Mouse (Mus musculus) myocyte (in vitro differentiated cells): ENCODE measurements around the gene Ctxn1. TPM values are rescaled to one million over a fixed set of nuclear protein-coding genes. Genes with fewer than 3 reads are reported as not detected.

Experiments used
- H3K27me3 ChIP-seq: one replicate; pipeline ENCODE4 v1.6.1; 2011; ENCODE audit not compliant: control insufficient read depth, insufficient read depth, insufficient read length
- H3K36me3 ChIP-seq: one replicate; pipeline ENCODE4 v1.6.1; 2011; ENCODE audit not compliant: control insufficient read depth, insufficient read depth
- H3K4me2 ChIP-seq: one replicate; pipeline ENCODE4 v1.6.1; 2011; ENCODE audit warnings: low read depth, control low read depth
- H3K4me3 ChIP-seq: one replicate; pipeline ENCODE4 v1.5.1; 2011; ENCODE audit warnings: mild to moderate bottlenecking, control low read depth, moderate library complexity
- H3K79me2 ChIP-seq: one replicate; pipeline ENCODE4 v1.6.1; 2011; ENCODE audit not compliant: control insufficient read depth, insufficient read depth
- H3ac ChIP-seq: one replicate; pipeline ENCODE4 v1.6.1; 2011; ENCODE audit not compliant: control insufficient read depth, insufficient read length
- CEBPB ChIP-seq: IDR thresholded peaks from 2 replicates; pipeline ENCODE4 v1.6.1; 2011; ENCODE audit warnings: mild to moderate bottlenecking, moderate library complexity; ENCODE audit not compliant: poor library complexity, insufficient read depth, severe bottlenecking
- E2F4 ChIP-seq: IDR thresholded peaks from one replicate; pipeline ENCODE4 v1.6.1; 2011; ENCODE audit warnings: mild to moderate bottlenecking, control low read depth, moderate library complexity; ENCODE audit not compliant: insufficient read depth
- MAX ChIP-seq: IDR thresholded peaks from one replicate; pipeline ENCODE4 v1.6.1; 2011; ENCODE audit warnings: low read depth, mild to moderate bottlenecking, control low read depth
- MYOD1 ChIP-seq, 3 experiments: IDR thresholded peaks; one replicate each; pipeline ENCODE4 v1.6.1; 2011; ENCODE audit warnings: control low read depth in 2 of 3, low read depth in 2 of 3, mild to moderate bottlenecking in 2 of 3, moderate library complexity in 1 of 3; ENCODE audit not compliant: insufficient read length in 2 of 3, control insufficient read depth in 1 of 3
- MYOG ChIP-seq, 3 experiments: IDR thresholded peaks; one replicate each; pipeline ENCODE4 v1.6.1; 2011; ENCODE audit warnings: control low read depth in 2 of 3, low read depth in 2 of 3, mild to moderate bottlenecking in 2 of 3; ENCODE audit not compliant: insufficient read length in 2 of 3, control insufficient read depth in 1 of 3, insufficient read depth in 1 of 3
- POLR2A ChIP-seq: IDR thresholded peaks from one replicate; pipeline ENCODE4 v1.6.1; 2011; ENCODE audit warnings: low read depth, mild to moderate bottlenecking, control low read depth, moderate library complexity; ENCODE audit not compliant: insufficient read length
- POLR2AphosphoS2 ChIP-seq: IDR thresholded peaks from one replicate; pipeline ENCODE4 v1.6.1; 2011; ENCODE audit warnings: low read depth, control low read depth; ENCODE audit not compliant: insufficient read length
- REST ChIP-seq: IDR thresholded peaks from one replicate; pipeline ENCODE4 v1.6.1; 2011; ENCODE audit warnings: mild to moderate bottlenecking, control low read depth, moderate library complexity; ENCODE audit not compliant: insufficient read depth, insufficient read length
- SRF ChIP-seq: IDR thresholded peaks from one replicate; pipeline ENCODE4 v1.6.1; 2011; ENCODE audit warnings: low read depth; ENCODE audit not compliant: control insufficient read depth, insufficient read length
- TCF12 ChIP-seq: IDR thresholded peaks from one replicate; pipeline ENCODE4 v1.6.1; 2011; ENCODE audit warnings: mild to moderate bottlenecking, control low read depth; ENCODE audit not compliant: poor library complexity, insufficient read depth, severe bottlenecking
- TCF3 ChIP-seq: IDR thresholded peaks from one replicate; pipeline ENCODE4 v1.6.1; 2011; ENCODE audit warnings: low read depth, control low read depth; ENCODE audit not compliant: insufficient read length
- USF1 ChIP-seq: IDR thresholded peaks from one replicate; pipeline ENCODE4 v1.6.1; 2011; ENCODE audit warnings: low read depth, mild to moderate bottlenecking, control low read depth, moderate library complexity
- polyA plus RNA-seq: library from polyadenylated mRNA; unstranded; fragments of >200 nt; fragmentation: generic; extraction: Trizol; gene quantifications from one replicate; pipeline ENCODE4 v1.2.1, GENCODE M21; 2012; ENCODE audit warnings: missing spikeins

The Ctxn1 gene
- polyA plus RNA-seq, 1 experiment, result 32.6 TPM

DNA sequence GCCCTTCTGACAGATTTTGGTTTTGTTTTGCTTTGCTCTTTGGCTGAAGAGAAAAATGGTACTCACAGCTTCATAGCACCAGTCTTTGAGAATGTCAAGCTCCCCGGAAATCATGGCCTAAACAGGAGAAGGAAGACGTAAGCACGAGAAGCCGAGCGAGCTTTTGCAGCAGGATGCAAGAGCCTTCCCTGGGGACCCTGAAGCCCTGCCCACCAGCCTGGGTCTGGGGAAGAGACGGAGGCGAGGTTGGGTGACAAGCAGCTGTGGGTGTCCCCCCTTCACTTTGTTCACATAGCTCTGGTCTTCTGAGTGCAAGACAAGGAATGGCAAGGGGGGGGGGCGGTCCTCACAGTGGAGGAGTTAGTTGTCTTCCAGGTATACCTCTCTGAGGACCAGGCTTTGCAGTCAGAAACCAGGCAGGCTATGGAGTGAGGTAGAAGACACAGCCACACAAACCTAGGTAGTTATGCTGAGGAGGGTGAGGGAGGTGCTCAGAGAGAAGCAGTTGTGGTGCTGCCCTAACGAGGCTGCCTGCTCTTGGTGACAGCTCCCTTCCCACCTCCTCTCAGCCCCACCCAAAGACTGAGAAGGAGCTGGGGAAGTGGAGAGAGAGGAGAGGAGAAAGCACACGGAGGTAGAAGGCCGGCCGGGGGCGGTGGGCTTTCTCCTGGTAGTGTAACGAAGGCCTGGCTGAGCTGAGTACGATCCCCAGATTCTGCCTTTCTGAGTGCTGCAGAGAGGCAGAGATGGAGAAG is 6.3 kb upstream of the Ctxn1 start:
- Histone ChIP-seq H3K4me2 (no peak overlapping the region), H3K4me3 (no peak overlapping the region), H3K36me3 (peaks cover 38% of the 10 kb centered on the region), H3ac (no peak overlapping the region), H3K27me3 (no peaks in the 10 kb centered on the region), H3K79me2 (no peaks in the 10 kb centered on the region)
- TF ChIP-seq REST (no peak), POLR2AphosphoS2 (no peak), CEBPB (no peak), POLR2A (no peak), SRF (no peak), MAX (no peak), TCF12 (no peak), MYOG (IDR thresholded peaks at IDR 0.05; ENCODE audit: control insufficient read depth in 1 of 3, insufficient read depth in 1 of 3, insufficient read length in 2 of 3, low read depth in 2 of 3) (no peak), TCF3 (no peak)

DNA sequence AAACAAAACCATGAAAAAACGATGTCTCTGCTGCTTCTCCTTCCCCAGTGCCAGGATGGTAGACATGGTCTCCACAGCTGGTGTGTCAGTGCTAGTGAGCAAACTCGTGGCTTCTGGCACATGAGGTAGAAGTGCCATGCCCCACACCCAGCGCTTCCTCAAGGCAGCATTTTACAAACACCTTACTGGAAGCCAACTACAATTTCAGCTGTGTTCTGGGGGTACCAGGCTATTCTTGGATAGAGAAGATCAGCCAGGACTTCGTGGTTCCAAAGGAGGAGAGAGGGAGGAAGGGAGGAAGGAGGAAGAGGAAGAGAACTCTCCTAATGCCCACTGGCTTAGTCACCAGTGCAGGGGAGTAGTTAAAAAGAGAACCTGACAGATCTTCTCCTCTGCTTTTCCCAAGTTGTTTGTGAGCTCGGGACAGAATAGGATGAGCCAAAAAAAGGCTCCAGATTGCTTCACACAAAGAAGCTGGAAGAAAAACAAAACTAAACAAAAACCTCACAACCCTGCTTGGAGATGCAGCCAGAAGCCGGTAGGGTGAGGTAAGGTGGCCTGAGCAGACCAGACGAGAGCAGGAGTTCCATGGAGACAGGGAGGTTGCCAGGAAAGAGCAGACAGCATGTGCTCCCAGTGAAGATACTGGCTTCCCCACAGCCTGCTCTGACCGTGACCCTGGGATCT is 4.2 kb upstream of the Ctxn1 start:
- TF ChIP-seq MYOD1 (IDR thresholded peaks at IDR 0.05; ENCODE audit: control insufficient read depth in 1 of 3, insufficient read length in 2 of 3, low read depth in 2 of 3), result no peak
- no peak for TF ChIP-seq MYOG (IDR thresholded peaks at IDR 0.05; ENCODE audit: control insufficient read depth in 1 of 3, insufficient read depth in 1 of 3, insufficient read length in 2 of 3, low read depth in 2 of 3)
- no peak overlapping the region for H3K4me3 ChIP-seq
- no peak overlapping the region for H3ac ChIP-seq
- H3K36me3 ChIP-seq, result peaks cover 25% of the 10 kb centered on the region
- H3K4me2 ChIP-seq, result no peak overlapping the region
- H3K79me2 ChIP-seq, result no peaks in the 10 kb centered on the region
- no peaks in the 10 kb centered on the region for H3K27me3 ChIP-seq

DNA sequence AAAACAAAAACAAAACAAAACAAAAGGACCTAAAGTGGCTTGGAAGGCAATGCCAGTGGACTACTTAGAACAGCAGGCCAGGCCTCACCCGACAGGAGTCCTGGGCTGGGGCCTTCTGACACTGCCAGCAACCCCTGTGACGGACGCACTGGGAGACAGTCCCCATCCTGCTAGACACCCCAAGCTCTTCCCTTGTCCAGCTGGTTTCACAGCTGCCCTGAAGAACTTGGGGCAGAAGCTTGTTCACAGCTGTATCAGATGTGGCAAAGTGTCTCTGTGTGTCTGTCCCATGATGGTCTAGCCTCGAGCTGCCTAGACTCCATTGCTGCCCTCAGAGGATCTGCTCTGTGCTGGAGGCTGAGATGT is 714 bp upstream of the Ctxn1 start:
- Histone ChIP-seq H3K79me2 (no peaks in the 10 kb centered on the region), H3K4me3 (no peak overlapping the region), H3K4me2 (peak overlapping the region; percentile 65), H3K36me3 (peaks cover 15% of the 10 kb centered on the region), H3K27me3 (no peaks in the 10 kb centered on the region), H3ac (no peak overlapping the region)
- no peak for TF ChIP-seq USF1
- no peak for TF ChIP-seq MAX
- no peak for TF ChIP-seq E2F4
- no peak for TF ChIP-seq REST
- no peak for TF ChIP-seq CEBPB
- TF ChIP-seq SRF, result no peak
- TF ChIP-seq MYOD1 (IDR thresholded peaks at IDR 0.05; ENCODE audit: control insufficient read depth in 1 of 3, insufficient read length in 2 of 3, low read depth in 2 of 3), result no peak
- TF ChIP-seq MYOG (IDR thresholded peaks at IDR 0.05; ENCODE audit: control insufficient read depth in 1 of 3, insufficient read depth in 1 of 3, insufficient read length in 2 of 3, low read depth in 2 of 3), result no peak
- no peak for TF ChIP-seq TCF3
- TF ChIP-seq TCF12, result no peak
- no peak for TF ChIP-seq POLR2AphosphoS2
- TF ChIP-seq POLR2A, result no peak

DNA sequence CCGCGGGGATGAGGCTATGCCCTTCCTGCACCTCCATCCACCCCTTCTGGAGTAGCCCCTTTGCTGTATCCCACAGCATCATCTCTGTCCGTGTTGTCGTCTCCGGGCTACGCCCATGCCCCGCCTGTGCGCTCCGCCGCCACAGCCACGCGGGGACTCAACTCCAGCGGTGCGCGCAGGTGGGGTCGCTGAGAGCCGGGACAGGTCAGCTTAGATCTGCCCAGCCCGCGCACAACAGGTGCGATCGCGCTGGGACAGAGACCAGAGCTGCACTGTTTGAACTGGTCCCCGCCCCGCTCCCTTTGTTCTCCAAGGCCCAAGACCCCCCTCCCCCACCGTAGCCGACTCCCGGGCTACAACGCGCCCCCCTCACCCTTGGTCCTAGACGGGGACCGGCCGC is 396 bp downstream of the Ctxn1 start:
- Histone ChIP-seq H3K79me2 (no peaks in the 10 kb centered on the region), H3K27me3 (no peaks in the 10 kb centered on the region), H3K36me3 (peaks cover 9% of the 10 kb centered on the region), H3K4me2 (peak overlapping the region; percentile 77), H3K4me3 (peak overlapping the region; percentile 31), H3ac (peak overlapping the region; percentile 22)
- TF ChIP-seq TCF3 (no peak), POLR2AphosphoS2 (peak; percentile 43), MYOD1 (IDR thresholded peaks at IDR 0.05; ENCODE audit: control insufficient read depth in 1 of 3, insufficient read length in 2 of 3, low read depth in 2 of 3) (peak in 2 of 3 experiments; percentile 32 to 46), REST (no peak), CEBPB (no peak), SRF (no peak), TCF12 (no peak), MYOG (IDR thresholded peaks at IDR 0.05; ENCODE audit: control insufficient read depth in 1 of 3, insufficient read depth in 1 of 3, insufficient read length in 2 of 3, low read depth in 2 of 3) (peak in 1 of 3 experiments; percentile 4)

DNA sequence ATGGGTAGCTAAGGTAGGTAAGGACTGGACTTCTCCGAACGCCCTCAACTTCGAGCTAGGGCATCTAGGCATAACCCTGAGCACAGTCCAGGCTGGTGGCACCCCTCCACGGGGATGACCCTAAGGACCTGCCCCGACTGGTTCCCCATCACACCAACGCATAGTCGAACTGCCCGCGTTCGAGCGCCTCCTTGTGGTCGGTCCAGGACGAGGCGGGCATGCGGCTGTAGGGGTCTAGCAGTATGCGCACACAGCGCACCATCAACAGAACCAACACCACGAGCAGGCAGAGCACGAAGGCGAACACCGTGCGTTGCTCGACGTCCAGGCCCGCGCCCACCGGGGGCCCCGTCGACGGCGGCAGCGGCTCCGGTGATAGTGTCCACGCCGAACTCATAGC is 841 bp downstream of the Ctxn1 start:
- Histone ChIP-seq H3K4me3 (peak overlapping the region; percentile 31), H3K4me2 (peak overlapping the region; percentile 77), H3K79me2 (no peaks in the 10 kb centered on the region), H3K27me3 (no peaks in the 10 kb centered on the region), H3ac (peak overlapping the region; percentile 22), H3K36me3 (peaks cover 9% of the 10 kb centered on the region)
- TF ChIP-seq SRF (no peak), POLR2AphosphoS2 (peak; percentile 22)
